Mouse (Mus musculus): ENCODE results near the gene Ttyh3. TPM values are rescaled to one million over a fixed set of nuclear protein-coding genes. Genes with fewer than 3 reads are reported as not detected.

The Ttyh3 gene
- polyA plus RNA-seq, 1 experiment, result 32.1 TPM

DNA sequence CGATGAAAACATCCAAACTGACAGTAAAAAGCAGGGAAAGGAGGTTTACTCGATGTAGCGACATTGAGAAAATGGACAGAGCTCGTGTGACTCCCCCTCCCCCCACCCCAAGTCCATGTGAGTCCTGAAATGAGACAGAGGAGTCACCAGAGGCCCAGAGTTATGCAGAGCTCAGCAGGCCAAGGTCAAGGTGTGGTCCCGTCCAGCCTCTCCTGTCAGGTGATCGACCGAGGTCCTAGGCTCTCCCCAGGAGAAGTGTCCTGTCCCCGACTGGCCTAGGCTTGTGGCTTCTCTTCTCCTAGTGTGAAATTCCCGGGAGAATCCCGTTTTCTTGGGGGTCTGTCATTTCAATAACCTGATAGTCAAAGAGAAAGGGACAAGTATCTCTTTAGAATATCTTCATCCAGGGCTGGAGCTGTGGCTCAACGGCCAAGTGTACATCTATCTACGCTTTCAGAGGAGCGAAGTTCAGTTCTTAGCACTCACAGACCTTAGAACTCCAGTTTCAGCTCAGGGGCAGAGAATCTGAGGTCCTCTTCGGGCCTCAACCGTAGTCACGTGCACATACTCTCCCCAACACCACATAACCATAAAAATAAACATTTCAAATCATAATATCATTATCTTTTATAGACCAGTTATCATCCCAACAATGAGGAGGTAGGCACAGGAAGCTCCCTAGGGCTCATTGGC is 59.6 kb downstream of the Ttyh3 start:
- no peak for TF ChIP-seq GATA1 (IDR thresholded peaks at IDR 0.05; ENCODE audit: low read length)

DNA sequence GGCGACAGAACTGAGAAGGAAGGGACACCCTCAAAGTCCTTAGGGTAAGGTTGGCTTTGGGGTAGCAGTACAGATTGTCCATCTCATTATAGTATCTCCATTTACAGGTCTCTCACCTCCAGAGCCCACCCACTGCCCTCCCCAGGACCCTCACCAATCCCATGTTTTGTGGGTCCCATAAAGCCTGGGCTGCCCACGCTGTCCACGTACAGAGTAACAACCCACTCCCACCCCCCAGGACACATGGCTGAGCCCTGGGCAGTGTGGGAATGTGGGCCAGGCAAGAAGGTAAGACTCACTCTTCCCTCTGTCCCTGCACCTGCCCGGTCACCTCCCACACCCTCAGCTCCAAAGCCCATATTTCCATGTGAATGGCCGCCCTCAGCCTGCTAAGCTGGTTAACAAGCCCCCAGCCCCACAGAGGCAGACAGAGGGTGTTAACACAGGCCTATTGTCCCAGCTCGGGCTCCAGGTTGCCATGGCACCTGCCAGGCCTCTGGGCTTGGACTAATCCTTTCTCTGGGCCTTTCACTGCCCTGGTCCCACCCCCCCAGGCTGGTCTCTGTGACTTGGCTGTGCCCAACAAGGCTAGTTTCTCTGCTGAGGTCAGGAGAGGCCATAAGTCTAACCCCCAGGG is 65.0 kb downstream of the Ttyh3 start:
- no peak for TF ChIP-seq GATA1 (IDR thresholded peaks at IDR 0.05; ENCODE audit: low read length)

DNA sequence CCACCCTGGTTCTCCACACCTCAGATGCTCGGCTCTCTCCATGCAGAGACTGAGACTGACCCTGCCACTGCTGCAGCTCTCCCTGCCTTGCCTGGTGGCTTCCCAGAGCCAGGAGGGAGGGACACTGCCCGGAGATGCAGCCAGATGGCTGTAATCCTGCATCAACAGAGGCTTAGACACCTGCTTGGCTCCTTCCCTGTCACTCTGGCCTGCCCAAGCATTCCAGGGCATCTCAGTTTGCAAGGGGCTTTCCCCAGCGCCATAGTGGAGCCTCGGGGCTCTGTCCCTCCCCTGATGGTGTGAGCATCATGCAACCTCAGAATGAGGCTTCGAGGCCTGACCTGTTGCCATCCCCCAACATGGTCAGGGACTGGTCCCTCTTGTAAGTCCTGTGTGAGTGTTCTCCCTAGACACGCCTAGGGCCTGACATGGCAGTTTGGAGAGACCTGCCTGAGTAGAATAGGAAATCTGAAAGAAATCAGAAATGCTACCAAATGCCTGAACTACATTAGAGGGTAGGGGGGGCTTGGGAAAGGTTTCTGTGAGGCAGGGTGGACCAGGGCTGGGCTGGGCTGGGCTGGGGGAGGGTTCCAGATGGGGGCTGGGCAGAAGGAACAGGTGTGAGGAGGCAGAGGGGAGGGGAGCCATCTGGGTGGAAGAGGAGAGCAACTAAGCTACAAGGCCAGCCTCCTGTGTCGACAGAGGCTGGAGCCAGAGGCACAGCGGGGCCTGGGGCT is 65.7 kb downstream of the Ttyh3 start:
- no peak for TF ChIP-seq GATA1 (IDR thresholded peaks at IDR 0.05; ENCODE audit: low read length)

DNA sequence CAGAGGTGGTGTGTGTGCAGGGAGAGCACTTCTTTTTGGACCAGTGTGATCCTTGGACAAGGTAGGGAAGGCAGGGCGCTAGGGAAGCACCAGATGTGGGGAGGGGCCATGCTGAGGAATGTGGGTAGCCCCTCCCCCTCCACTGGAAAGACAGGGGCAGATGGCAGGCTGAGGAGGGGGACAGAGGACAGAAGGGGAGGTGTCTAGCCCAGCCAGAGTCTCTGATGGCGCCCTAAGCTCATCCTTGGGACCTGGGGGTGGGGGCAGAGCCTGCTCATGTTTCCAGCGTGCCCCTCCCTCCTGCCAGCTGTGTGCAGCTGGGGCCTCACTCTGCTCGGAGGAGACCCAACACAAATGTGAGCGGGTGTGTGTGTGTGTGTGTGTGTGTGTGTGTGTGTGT is 67.3 kb downstream of the Ttyh3 start:
- TF ChIP-seq GATA1 (IDR thresholded peaks at IDR 0.05; ENCODE audit: low read length), result no peak

DNA sequence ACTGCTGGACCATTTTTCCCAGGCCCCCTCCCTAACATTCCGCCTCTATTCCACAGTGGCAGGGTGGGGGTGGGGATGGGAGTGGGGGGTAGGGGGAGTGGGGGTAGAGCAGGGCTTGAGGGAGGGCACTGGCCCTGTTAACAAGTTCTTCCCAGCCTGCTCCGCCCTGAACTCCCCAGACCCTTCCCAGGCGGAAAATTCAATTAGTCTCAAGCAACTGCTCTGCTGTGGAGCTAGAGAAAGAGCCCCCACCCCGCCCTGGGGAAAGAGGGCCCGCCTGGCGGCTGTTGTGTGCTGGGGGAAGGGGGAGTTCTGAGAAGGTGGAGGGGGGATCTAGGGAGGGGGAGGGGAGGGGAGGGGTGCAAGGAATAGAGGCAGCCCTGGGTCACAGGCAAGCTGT is 69.1 kb downstream of the Ttyh3 start:
- TF ChIP-seq GATA1 (IDR thresholded peaks at IDR 0.05; ENCODE audit: low read length), result no peak

DNA sequence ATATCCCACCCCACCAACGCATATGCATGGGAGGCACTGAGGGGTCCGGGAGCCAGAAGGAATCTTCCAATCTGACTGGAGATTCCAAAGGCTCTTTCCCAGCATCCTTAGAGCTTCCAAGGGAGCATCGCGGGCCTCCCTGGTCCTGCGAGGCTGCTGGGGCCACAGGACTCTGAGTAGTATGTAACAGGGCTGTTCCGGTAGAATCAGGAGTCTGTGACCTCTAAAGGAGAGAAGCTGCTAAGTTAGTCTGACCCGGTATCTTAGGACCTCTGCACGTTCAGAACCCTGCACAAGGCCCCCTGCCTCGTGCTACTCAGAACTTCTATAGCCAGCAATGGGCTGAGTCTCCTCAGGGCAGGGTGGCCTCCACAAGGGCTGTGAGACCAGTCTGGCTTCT is 69.6 kb downstream of the Ttyh3 start:
- no peak for TF ChIP-seq GATA1 (IDR thresholded peaks at IDR 0.05; ENCODE audit: low read length)

DNA sequence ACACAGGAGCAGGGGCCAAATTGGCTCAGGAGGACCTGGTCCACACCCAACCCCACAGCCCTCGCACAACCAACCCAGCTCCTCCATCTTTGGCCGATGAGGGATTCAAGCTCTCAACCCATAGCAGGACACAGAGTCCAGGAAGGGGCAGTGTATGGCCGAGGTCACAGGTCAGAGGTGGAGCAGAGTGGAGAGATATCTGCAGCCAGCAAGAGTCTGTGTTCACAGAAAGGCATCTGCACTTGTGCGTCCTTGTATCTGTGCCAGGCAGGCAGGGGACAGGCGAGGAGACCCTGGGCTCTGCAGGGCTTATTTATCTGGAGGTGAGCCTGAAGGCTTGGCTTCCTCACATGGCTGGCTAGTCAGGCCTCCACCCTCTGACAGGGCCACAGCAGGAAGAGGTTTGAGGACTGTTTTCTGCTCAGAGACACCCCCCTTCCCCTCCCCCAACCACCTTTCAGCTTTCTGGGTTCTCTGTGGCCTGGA is 73.4 kb downstream of the Ttyh3 start:
- TF ChIP-seq GATA1 (IDR thresholded peaks at IDR 0.05; ENCODE audit: low read length), result no peak

DNA sequence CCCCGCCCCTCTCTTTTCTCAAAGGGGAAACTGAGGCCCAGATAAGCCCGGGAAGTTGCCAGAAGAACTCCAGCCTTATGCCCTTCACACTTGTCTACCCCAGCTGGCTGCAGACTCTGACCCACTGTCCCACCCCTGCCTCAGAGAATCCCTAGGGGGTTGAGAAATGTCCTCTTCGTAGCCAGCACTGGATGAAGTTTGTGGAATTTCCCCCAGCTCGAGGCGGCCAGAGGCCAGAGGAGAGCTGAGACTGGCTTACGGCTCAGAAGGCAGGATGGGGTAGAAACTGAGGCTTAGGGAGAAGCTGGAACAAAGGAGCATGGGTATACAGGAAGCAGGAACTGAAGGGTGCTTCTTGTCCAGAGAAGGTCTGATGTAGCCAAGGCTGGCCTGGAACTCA is 76.2 kb downstream of the Ttyh3 start:
- TF ChIP-seq GATA1 (IDR thresholded peaks at IDR 0.05; ENCODE audit: low read length), result no peak

DNA sequence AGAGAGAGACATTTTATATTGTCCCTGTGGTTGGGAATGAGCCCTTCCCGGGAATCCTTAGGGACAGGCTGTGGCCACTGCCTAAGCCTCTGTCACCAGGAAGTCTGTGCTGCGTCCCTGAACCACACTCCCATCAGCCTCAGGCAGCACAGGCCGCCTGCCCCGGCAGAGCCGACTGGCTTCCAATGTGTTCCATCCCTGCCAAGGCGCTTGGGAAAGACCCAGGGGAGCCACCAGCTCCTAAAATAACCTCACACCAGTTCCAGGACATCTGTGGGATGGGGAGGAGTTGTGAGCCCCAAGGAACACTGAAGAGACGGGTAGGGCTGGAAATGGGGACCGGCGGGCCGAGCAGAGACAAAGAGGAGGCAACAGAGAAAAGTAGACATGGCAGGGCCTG is 77.2 kb downstream of the Ttyh3 start:
- TF ChIP-seq GATA1 (IDR thresholded peaks at IDR 0.05; ENCODE audit: low read length), result no peak

DNA sequence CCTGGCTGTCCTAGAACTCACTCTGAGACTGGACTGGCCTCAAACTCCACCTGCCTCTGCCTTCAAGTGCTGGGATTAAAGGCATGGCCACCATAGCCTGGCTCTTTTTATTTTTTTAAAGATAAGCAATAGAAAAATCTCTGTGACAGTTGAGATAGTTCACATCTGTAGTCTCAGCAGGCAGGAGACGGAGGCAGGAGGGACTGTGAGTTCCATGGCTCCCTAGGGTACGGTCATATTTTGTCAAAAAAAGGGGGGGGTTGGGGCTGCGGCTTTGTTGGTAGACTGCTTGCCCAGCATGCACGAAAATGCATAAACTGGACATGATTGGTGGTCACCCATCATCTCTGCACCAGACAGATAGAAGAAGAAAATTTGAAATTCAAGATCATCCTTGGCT is 77.6 kb downstream of the Ttyh3 start:
- no peak for TF ChIP-seq GATA1 (IDR thresholded peaks at IDR 0.05; ENCODE audit: low read length)

Other genes starting within 250 kb of the Ttyh3 start
- 115 and 142 TPM in 2 replicates for gene Eif3b, start 229.7 kb downstream of the Ttyh3 start, polyA plus RNA-seq (2012)
- not detected in 2 replicates for gene Gm4869, start 203.4 kb downstream of the Ttyh3 start, polyA plus RNA-seq (2012)
- not detected in 2 replicates for gene Chst12, start 143.5 kb downstream of the Ttyh3 start, polyA plus RNA-seq (2012)
- gene Grifin, start 84.0 kb downstream of the Ttyh3 start, polyA plus RNA-seq (2012), result 0.14 and 0.22 TPM in 2 replicates
- 1.1 and 1.2 TPM in 2 replicates for gene Lfng, start 41.7 kb downstream of the Ttyh3 start, polyA plus RNA-seq (2012)
- gene Iqce, start 53.3 kb upstream of the Ttyh3 start, polyA plus RNA-seq (2012), result 5.5 and 8.5 TPM in 2 replicates
- gene Brat1, start 56.0 kb upstream of the Ttyh3 start, polyA plus RNA-seq (2012), result 23.7 and 26.8 TPM in 2 replicates
- gene Amz1, start 75.1 kb upstream of the Ttyh3 start, polyA plus RNA-seq (2012), result 0.26 and 0.40 TPM in 2 replicates
- 31.3 and 35.8 TPM in 2 replicates for gene Gna12, start 181.4 kb upstream of the Ttyh3 start, polyA plus RNA-seq (2012)

Data from G1E-ER4 (cell line).